In genomic region chr13:72241919-72242318, GRCm38 (mm10) we compare ENCODE assay signal across 25 mouse cellular contexts.
"Had no signal": no experiment of that assay in that cellular context is flagged by ENCODE, and none has a peak within 500 bp of the region (broad histone marks: within the 10 kb centered on the region; RNA-seq: fewer than 3 reads in every experiment).

No protein-coding gene starts in this region.

- H3K4me3 ChIP-seq: gastrocnemius, adult 2 months; heart, embryonic 10.5 days; heart, embryonic 12.5 days; hindbrain, embryonic 10.5 days; hindbrain, embryonic 12.5 days; intestine, embryonic 15.5 days; layer of hippocampus, adult 2 months; limb, embryonic 13.5 days; limb, embryonic 15.5 days; liver, embryonic 12.5 days had no signal

- H3K4me1 ChIP-seq: heart, embryonic 10.5 days; heart, embryonic 12.5 days; intestine, embryonic 15.5 days; limb, embryonic 13.5 days; limb, embryonic 15.5 days; liver, embryonic 12.5 days had no signal

- H3K27me3 ChIP-seq: heart, embryonic 12.5 days; hindbrain, embryonic 12.5 days; intestine, embryonic 15.5 days; limb, embryonic 13.5 days; limb, embryonic 15.5 days; liver, embryonic 12.5 days had no signal

- H3K27ac ChIP-seq: gastrocnemius, adult 2 months; heart, embryonic 10.5 days; hindbrain, embryonic 10.5 days; hindbrain, embryonic 12.5 days; hindbrain, embryonic 14.5 days; intestine, embryonic 15.5 days; layer of hippocampus, adult 2 months; limb, embryonic 13.5 days; limb, embryonic 15.5 days; liver, embryonic 12.5 days; liver, embryonic 14.5 days had no signal

- DNase-seq: gastrocnemius, adult 2 months; gastrocnemius, postnatal 10 days; gastrocnemius, postnatal 25 days; heart, adult 18-20 months; heart, postnatal 10 days; heart, postnatal 4 days; kidney, adult 18-20 months; kidney, postnatal 25 days; layer of hippocampus, adult 9-11 months; layer of hippocampus, postnatal 36 days; left cerebral cortex, postnatal 4 days had no signal

- H3K36me3 ChIP-seq: heart, embryonic 10.5 days; heart, embryonic 12.5 days; hindbrain, embryonic 10.5 days; hindbrain, embryonic 12.5 days; intestine, embryonic 15.5 days; limb, embryonic 13.5 days; limb, embryonic 15.5 days; liver, embryonic 12.5 days had no signal

- H3K9ac ChIP-seq: heart, embryonic 12.5 days; hindbrain, embryonic 12.5 days; hindbrain, embryonic 14.5 days; intestine, embryonic 15.5 days; limb, embryonic 13.5 days; limb, embryonic 15.5 days; liver, embryonic 12.5 days; liver, embryonic 14.5 days had no signal

- H3K9me3 ChIP-seq: heart, embryonic 10.5 days; heart, embryonic 12.5 days; hindbrain, embryonic 10.5 days; hindbrain, embryonic 12.5 days; intestine, embryonic 15.5 days; limb, embryonic 13.5 days; limb, embryonic 15.5 days; liver, embryonic 12.5 days had no signal

- ATAC-seq: hindbrain, embryonic 16.5 days; inflammation-experienced regulatory T-cells, adult 6 months; intestine, embryonic 15.5 days; intestine, postnatal 0 days; liver, embryonic 12.5 days had no signal

- H3K4me2 ChIP-seq: heart, embryonic 12.5 days; hindbrain, embryonic 12.5 days; hindbrain, embryonic 14.5 days; intestine, embryonic 15.5 days; limb, embryonic 13.5 days; limb, embryonic 15.5 days; liver, embryonic 12.5 days had no signal
